Mouse (Mus musculus) 3T3-L1 (cell line): ENCODE data around the gene Rassf8.
A peak's percentile ranks its signal among the peaks of the same experiment; 100 is the strongest.

Experiments used
- DNase-seq: peaks from one replicate; pipeline ENCODE4 v3.0.0-alpha.2; 2015; ENCODE audit warnings: low read depth, low spot score

Rassf8 gene

GRCm38 (mm10) chr6:145747671-145748640 is 1.4 kb downstream of the Rassf8 start:
- DNase-seq = peak; percentile 59

- no peak for DNase-seq
These were observed 3.8 kb downstream of the Rassf8 start for GRCm38 (mm10) chr6:145750394-145750793.

DNA sequence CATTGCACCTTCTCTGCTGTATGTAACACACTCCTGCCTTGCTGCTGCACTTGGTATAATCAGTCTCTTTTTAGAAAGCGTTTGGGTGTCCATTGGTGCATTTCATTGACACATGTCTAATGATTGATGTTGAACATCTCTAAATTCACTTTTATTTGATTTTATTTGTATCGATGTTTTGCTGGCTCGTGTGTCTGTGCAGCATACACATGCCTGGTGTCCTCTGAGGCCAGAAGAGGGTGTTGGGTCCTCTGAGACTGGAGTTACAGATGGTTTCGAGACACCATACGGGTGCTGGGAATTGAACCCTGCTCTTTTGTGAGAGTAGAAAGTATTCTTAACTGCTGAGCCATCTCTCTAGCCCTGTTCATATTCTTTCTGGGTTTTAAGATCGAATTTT is 6.7 kb downstream of the Rassf8 start:
- no peak for DNase-seq

GRCm38 (mm10) chr6:145754416-145754815 is 7.9 kb downstream of the Rassf8 start:
- DNase-seq = no peak

GRCm38 (mm10) chr6:145755942-145756639 is 9.5 kb downstream of the Rassf8 start:
- no peak for DNase-seq

GRCm38 (mm10) chr6:145756640-145757005 is 10.1 kb downstream of the Rassf8 start:
- no peak for DNase-seq

DNA sequence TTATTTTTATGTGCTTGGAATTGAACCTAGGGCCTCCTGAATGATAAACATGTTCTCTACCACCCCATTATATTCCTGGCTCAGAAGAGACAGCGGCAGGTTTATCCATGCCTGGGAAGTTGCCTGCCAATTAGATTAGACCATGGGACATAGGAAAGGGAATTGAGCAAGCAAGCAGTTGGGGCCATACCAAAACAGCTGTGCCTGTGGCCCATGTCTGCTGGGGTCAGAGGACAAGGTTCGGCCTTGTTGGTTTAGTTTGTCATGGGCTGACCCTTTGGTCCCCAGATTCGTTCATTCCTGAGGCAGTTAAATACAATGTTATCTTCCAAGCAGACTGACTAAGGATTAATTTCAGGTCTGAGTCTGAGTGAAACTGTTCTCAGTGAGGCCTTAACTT is 10.8 kb downstream of the Rassf8 start:
- DNase-seq = no peak

DNA sequence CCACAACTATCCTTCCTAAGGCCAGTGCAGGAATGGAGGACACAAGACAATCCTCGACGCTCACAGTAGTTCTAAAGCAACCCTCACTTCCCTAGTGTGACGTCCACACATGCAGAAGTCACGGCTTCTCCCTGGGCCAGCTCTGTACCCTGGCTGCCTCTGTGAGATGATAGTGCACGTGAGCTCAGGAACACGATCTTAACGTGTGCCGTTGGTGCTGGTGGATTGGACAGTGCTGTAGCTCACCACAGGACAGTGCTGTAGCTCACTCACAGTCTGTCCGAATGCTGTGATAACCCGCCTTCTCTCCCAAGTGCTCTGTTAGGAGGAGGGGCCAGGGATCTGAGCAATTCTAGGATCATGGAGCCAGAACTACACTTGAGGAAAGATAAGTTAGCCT is 12.1 kb downstream of the Rassf8 start:
- DNase-seq = no peak

GRCm38 (mm10) chr6:145759432-145759831 is 12.9 kb downstream of the Rassf8 start:
- DNase-seq = no peak

DNA sequence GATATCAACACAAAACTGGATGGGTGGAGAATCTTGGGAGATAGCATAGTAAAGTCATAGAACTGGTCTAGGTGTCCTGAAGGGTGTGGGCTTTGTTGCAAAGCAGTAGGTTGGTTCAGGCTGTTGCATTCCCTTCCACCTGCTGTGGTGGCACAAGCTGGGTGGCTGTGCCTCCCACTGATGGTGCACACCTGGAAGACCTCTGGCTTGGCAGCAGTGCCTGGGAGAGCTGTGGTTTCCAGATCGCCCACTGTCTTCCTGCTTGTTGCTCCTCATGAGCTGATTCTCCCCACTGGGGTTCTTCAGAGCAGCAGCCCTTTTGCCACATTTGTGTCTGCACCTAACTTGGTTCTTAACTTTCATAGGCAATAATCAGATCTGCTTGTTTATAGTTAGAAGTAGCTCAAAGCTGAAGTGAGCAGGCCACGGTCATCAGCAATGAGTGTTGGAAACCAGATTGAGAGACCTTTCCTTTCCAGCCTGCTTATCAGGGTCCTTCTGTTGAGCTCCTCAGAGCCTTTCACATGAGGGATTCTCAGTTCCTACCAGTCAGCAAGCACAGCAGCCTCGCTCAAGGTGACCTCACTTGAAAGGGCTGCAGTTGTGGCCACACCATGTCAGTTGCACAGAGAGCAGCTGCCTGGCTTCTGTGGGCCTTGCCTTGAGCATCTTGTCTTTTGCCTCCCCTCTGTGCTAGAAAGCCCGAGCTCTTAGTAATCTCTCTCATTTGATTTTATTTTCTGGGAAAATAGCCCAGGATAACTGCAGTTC is 13.9 kb downstream of the Rassf8 start:
- no peak for DNase-seq

GRCm38 (mm10) chr6:145761151-145761935 is 14.8 kb downstream of the Rassf8 start:
- DNase-seq = no peak

GRCm38 (mm10) chr6:145762016-145762415 is 15.5 kb downstream of the Rassf8 start:
- no peak for DNase-seq

- DNase-seq = no peak
These were observed 16.5 kb downstream of the Rassf8 start for GRCm38 (mm10) chr6:145763051-145763450.

GRCm38 (mm10) chr6:145765011-145765410 is 18.5 kb downstream of the Rassf8 start:
- no peak for DNase-seq

DNA sequence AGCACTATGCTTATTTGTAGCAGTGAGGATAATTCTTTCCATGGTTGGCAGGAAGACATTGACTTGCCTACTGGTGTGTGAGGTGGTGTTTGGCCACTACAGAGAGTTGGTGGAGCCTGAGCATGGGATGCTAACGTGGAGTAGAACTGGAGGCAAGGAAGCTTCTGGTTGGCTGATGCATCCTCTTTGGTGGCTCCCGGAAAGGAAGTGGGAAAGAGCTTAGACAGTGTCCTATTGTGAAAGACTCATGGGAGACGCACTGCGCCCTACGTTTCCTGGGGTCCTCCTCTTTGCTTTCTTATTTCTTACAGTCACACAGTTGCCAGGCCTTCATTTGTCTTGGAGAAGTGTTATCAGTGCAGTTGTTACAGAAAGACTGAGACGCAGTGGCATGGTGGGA is 20.4 kb downstream of the Rassf8 start:
- no peak for DNase-seq

DNA sequence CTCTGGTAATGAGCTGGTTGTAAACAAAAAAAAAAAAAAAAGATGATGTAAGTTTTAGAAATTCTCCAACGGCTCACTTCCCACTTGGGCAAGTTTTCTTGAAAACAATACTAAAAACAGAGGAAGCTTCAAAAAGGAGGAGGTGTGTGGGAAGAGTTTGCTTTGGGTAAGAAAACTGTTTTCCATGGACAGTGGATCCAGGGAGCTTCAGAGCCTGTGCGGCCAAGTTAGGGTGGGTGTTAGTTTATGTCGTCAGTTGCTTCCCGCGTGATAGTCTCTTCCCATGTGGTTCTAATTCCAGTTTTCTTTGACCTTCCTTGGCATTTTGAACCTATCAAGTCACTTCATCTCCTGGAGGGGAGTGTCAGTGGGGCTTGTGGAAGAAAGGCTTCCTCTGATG is 21.1 kb downstream of the Rassf8 start:
- peak; percentile 42 for DNase-seq

- peak; percentile 68 for DNase-seq
These were observed 22.2 kb downstream of the Rassf8 start for GRCm38 (mm10) chr6:145768671-145769292.

- no peak for DNase-seq
These were observed 23.3 kb downstream of the Rassf8 start for GRCm38 (mm10) chr6:145769855-145770254.

GRCm38 (mm10) chr6:145770272-145771000 is 23.9 kb downstream of the Rassf8 start:
- no peak for DNase-seq

DNA sequence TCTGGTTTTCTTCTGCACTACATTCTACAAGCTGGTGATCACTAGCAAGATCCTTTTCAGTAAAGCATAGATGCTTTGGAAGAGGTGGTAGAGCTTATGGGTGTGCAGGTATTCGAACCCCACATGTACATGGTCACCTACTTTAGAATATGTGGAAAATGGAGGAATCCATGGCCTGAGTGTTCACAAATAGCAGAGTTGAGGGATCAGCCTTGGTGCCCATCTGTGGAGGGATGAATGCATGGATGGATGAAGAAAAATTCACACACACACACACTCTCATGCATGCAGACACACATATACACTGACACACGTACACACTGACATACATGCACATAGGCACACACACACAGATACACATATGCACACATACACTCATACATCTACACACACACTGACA is 27.9 kb downstream of the Rassf8 start:
- no peak for DNase-seq
